ENCODE assay signal across 11 mouse cellular contexts in genomic region chr6:97027110-97027677, GRCm38 (mm10). TPM values are rescaled to one million over a fixed set of nuclear protein-coding genes. Genes with fewer than 3 reads are reported as not detected.
DNase-seq lines count a peak whose midpoint lies in the region; ATAC-seq and TF ChIP-seq lines count a peak whose summit lies in the region.
"Had no signal": no experiment of that assay in that cellular context is flagged by ENCODE, and none has a peak within 500 bp of the region (broad histone marks: within the 10 kb centered on the region; RNA-seq: fewer than 3 reads in every experiment).

No protein-coding gene starts in this region.

- H3K9me3 ChIP-seq in hindbrain, embryonic 11.5 days (ENCODE audit: control insufficient read depth, low read length): no peaks in the 10 kb centered on the region
- no peaks in the 10 kb centered on the region for H3K9me3 ChIP-seq in hindbrain, embryonic 16.5 days (ENCODE audit: control insufficient read depth, low read length)
- H3K9me3 ChIP-seq in neural tube, embryonic 12.5 days: no peaks in the 10 kb centered on the region
- H3K9me3 ChIP-seq in forebrain, postnatal 0 days (ENCODE audit: low read length): no peaks in the 10 kb centered on the region
- H3K9me3 ChIP-seq in stomach, postnatal 0 days (ENCODE audit: control insufficient read depth, low read length): no peaks in the 10 kb centered on the region
- H3K9me3 ChIP-seq: embryonic facial prominence, embryonic 12.5 days had no signal

- no peak overlapping the region for H3K4me3 ChIP-seq in hindbrain, embryonic 11.5 days (ENCODE audit: low read depth, low read length)
- no peak overlapping the region for H3K4me3 ChIP-seq in hindbrain, embryonic 16.5 days (ENCODE audit: low read length)
- H3K4me3 ChIP-seq in neural tube, embryonic 12.5 days: no peak overlapping the region
- H3K4me3 ChIP-seq in forebrain, postnatal 0 days (ENCODE audit: low read depth, low read length): no peak overlapping the region
- H3K4me3 ChIP-seq in stomach, postnatal 0 days (ENCODE audit: low read depth, low read length): no peak overlapping the region
- H3K4me3 ChIP-seq: embryonic facial prominence, embryonic 12.5 days had no signal

- H3K4me2 ChIP-seq in hindbrain, embryonic 11.5 days (replicated peaks; ENCODE audit: low read depth, low read length): no peak overlapping the region
- H3K4me2 ChIP-seq in hindbrain, embryonic 16.5 days (ENCODE audit: low read length): no peak overlapping the region
- H3K4me2 ChIP-seq in neural tube, embryonic 12.5 days (replicated peaks): no peak overlapping the region
- H3K4me2 ChIP-seq in forebrain, postnatal 0 days (ENCODE audit: low read depth): no peak overlapping the region
- no peak overlapping the region for H3K4me2 ChIP-seq in stomach, postnatal 0 days (replicated peaks; ENCODE audit: low read depth)
- H3K4me2 ChIP-seq: embryonic facial prominence, embryonic 12.5 days had no signal

- no peaks in the 10 kb centered on the region for H3K36me3 ChIP-seq in hindbrain, embryonic 11.5 days (ENCODE audit: control insufficient read depth, insufficient read depth, low read length)
- no peaks in the 10 kb centered on the region for H3K36me3 ChIP-seq in hindbrain, embryonic 16.5 days (ENCODE audit: control insufficient read depth, insufficient read depth, low read length)
- H3K36me3 ChIP-seq in neural tube, embryonic 12.5 days: no peaks in the 10 kb centered on the region
- H3K36me3 ChIP-seq in forebrain, postnatal 0 days (ENCODE audit: insufficient read depth): no peaks in the 10 kb centered on the region
- H3K36me3 ChIP-seq in stomach, postnatal 0 days (ENCODE audit: control insufficient read depth, insufficient read depth, low read length): no peaks in the 10 kb centered on the region
- H3K36me3 ChIP-seq: embryonic facial prominence, embryonic 12.5 days had no signal

- TF ChIP-seq CTCF in forebrain, postnatal 0 days (IDR thresholded peaks at IDR 0.05; ENCODE audit: low read depth): peak; percentile 81
- TF ChIP-seq CTCF in stomach, postnatal 0 days (IDR thresholded peaks at IDR 0.05; ENCODE audit: low read depth): peak; percentile 75

- peak; percentile 48 for DNase-seq in hindbrain, embryonic 11.5 days (ENCODE audit: low spot score)
- no peak for DNase-seq in neural tube, embryonic 10.5 days (ENCODE audit: extremely low spot score, low spot score)
- peak; percentile 68 for DNase-seq in forebrain, postnatal 0 days
- DNase-seq in stomach, postnatal 0 days (ENCODE audit: low spot score): no peak
- DNase-seq in ovary, postnatal 10 days (ENCODE audit: low spot score): no peak
- DNase-seq in right cerebral cortex, adult 2 months (ENCODE audit: low spot score in 2 of 2): no peak
- DNase-seq: layer of hippocampus, postnatal 36 days had no signal

- no peak for ATAC-seq in hindbrain, embryonic 11.5 days (ENCODE audit: low FRiP score)
- ATAC-seq in hindbrain, embryonic 16.5 days: no peak
- peak; percentile 50; the same call in 1 of the 2 replicates for ATAC-seq in neural tube, embryonic 12.5 days (ENCODE audit: low FRiP score, low read depth)
- ATAC-seq in forebrain, postnatal 0 days: peak; percentile 18; the same call in 1 of the 2 replicates
- no peak for ATAC-seq in stomach, postnatal 0 days (ENCODE audit: low FRiP score, low TSS enrichment)

- no peaks in the 10 kb centered on the region for H3K27me3 ChIP-seq in hindbrain, embryonic 11.5 days (ENCODE audit: control insufficient read depth, insufficient read depth, low read length)
- no peaks in the 10 kb centered on the region for H3K27me3 ChIP-seq in hindbrain, embryonic 16.5 days (replicated peaks; ENCODE audit: control insufficient read depth, insufficient read depth, low read length)
- H3K27me3 ChIP-seq in neural tube, embryonic 12.5 days (replicated peaks): no peaks in the 10 kb centered on the region
- no peaks in the 10 kb centered on the region for H3K27me3 ChIP-seq in forebrain, postnatal 0 days (ENCODE audit: insufficient read depth, low read length)
- H3K27me3 ChIP-seq in stomach, postnatal 0 days (ENCODE audit: control insufficient read depth, insufficient read depth, low read length): no peaks in the 10 kb centered on the region
- H3K27me3 ChIP-seq: embryonic facial prominence, embryonic 12.5 days had no signal

- 54% methylated on average over 5 of the region's 5 CpGs for WGBS in hindbrain, embryonic 11.5 days
- 44% methylated on average over 5 of the region's 5 CpGs for WGBS in hindbrain, embryonic 16.5 days
- WGBS in neural tube, embryonic 12.5 days: 57% methylated on average over 5 of the region's 5 CpGs
- 33% methylated on average over 5 of the region's 5 CpGs for WGBS in forebrain, postnatal 0 days
- WGBS in stomach, postnatal 0 days: 38% methylated on average over 5 of the region's 5 CpGs

- no peak overlapping the region for H3K27ac ChIP-seq in hindbrain, embryonic 11.5 days (ENCODE audit: low read depth, low read length)
- no peak overlapping the region for H3K27ac ChIP-seq in hindbrain, embryonic 16.5 days (ENCODE audit: low read depth, low read length)
- H3K27ac ChIP-seq in neural tube, embryonic 12.5 days: no peak overlapping the region
- no peak overlapping the region for H3K27ac ChIP-seq in forebrain, postnatal 0 days (ENCODE audit: low read depth, low read length)
- H3K27ac ChIP-seq in stomach, postnatal 0 days (replicated peaks): no peak overlapping the region
- H3K27ac ChIP-seq: embryonic facial prominence, embryonic 12.5 days had no signal

- H3K4me1 ChIP-seq in hindbrain, embryonic 11.5 days (replicated peaks; ENCODE audit: control insufficient read depth, insufficient read depth, low read length): no peaks in the 10 kb centered on the region
- no peaks in the 10 kb centered on the region for H3K4me1 ChIP-seq in hindbrain, embryonic 16.5 days (ENCODE audit: control insufficient read depth, insufficient read depth, low read depth, low read length)
- no peaks in the 10 kb centered on the region for H3K4me1 ChIP-seq in neural tube, embryonic 12.5 days
- no peaks in the 10 kb centered on the region for H3K4me1 ChIP-seq in forebrain, postnatal 0 days (ENCODE audit: insufficient read depth)
- no peaks in the 10 kb centered on the region for H3K4me1 ChIP-seq in stomach, postnatal 0 days (replicated peaks; ENCODE audit: control insufficient read depth, insufficient read depth)
- H3K4me1 ChIP-seq: embryonic facial prominence, embryonic 12.5 days had no signal

- no peak overlapping the region for H3K9ac ChIP-seq in hindbrain, embryonic 11.5 days (ENCODE audit: low read depth, low read length)
- no peak overlapping the region for H3K9ac ChIP-seq in hindbrain, embryonic 16.5 days (ENCODE audit: low read depth, low read length)
- no peak overlapping the region for H3K9ac ChIP-seq in neural tube, embryonic 12.5 days
- no peak overlapping the region for H3K9ac ChIP-seq in forebrain, postnatal 0 days
- no peak overlapping the region for H3K9ac ChIP-seq in stomach, postnatal 0 days (ENCODE audit: low read length)
- H3K9ac ChIP-seq: embryonic facial prominence, embryonic 12.5 days had no signal

- no peak for TF ChIP-seq EP300 in stomach, postnatal 0 days (optimal IDR thresholded peaks at IDR 0.05)

RNA-seq across cellular contexts. Expression of gene Fam19a4, which starts 33.0 kb away (rescaled TPM):
- 4.6 and 6.8 TPM in 2 replicates for polyA plus RNA-seq in hindbrain, embryonic 11.5 days (2014; fragmentation: Nextera tagmentation; extraction: Ambion mirVana)
- polyA plus RNA-seq in hindbrain, embryonic 16.5 days (2015; fragmentation: Nextera tagmentation; extraction: Ambion mirVana): 3.2 and 3.4 TPM in 2 replicates
- polyA plus RNA-seq in neural tube, embryonic 12.5 days (2016; fragmentation: Nextera tagmentation; extraction: Ambion mirVana): 7.3 and 8.5 TPM in 2 replicates
- total RNA-seq in forebrain, postnatal 0 days (2014; rRNA removed): 1.3 and 1.7 TPM in 2 replicates
- polyA plus RNA-seq in forebrain, postnatal 0 days (2015; fragmentation: Nextera tagmentation; extraction: Ambion mirVana): 1.6 and 2.4 TPM in 2 replicates
- polyA plus RNA-seq in stomach, postnatal 0 days (2015; fragmentation: Nextera tagmentation; extraction: Ambion mirVana): 0.15 and 0.27 TPM in 2 replicates
- total RNA-seq: granulocyte monocyte progenitor cell, adult 5-6 weeks had no signal

Comparison
In these comparisons a context has a peak if more than half of its experiments do, and no peak if none do; other contexts are left out.
1. ATAC-seq: peak in neural tube, embryonic 12.5 days (single experiment) and forebrain, postnatal 0 days (single experiment); none in hindbrain, embryonic 11.5 days (single experiment), hindbrain, embryonic 16.5 days (single experiment) and stomach, postnatal 0 days (single experiment).
2. DNase-seq: peak in hindbrain, embryonic 11.5 days (single experiment) and forebrain, postnatal 0 days (single experiment); none in neural tube, embryonic 10.5 days (single experiment), stomach, postnatal 0 days (single experiment), ovary, postnatal 10 days (single experiment) and right cerebral cortex, adult 2 months (0 of 2).